Mouse (Mus musculus) adrenal gland, postnatal 14 days (tissue): Measurements from ENCODE around the gene Fastkd1. TPM values are rescaled to one million over a fixed set of nuclear protein-coding genes. Genes with fewer than 3 reads are reported as not detected.
"Not testable (repeated sequence)": the region's sequence is repeated elsewhere in the genome, so short reads cannot be mapped to it uniquely, and the experiment has no call there.

ENCODE experiments used
- DNase-seq: peaks from one replicate; pipeline ENCODE4 v3.0.0; 2021; ENCODE audit warnings: mixed read lengths
- long read RNA-seq, 2 experiments: library from polyadenylated mRNA; stranded (forward); transcript quantifications; one replicate each; pipeline ENCODE4 v2.0.0; 2021
- total RNA-seq: library from RNA; stranded (reverse); gene quantifications from 2 replicates; pipeline ENCODE4 v1.2.3, GENCODE M21; 2021

Gene Fastkd1
- total RNA-seq: 31.8 and 35.1 TPM in 2 replicates
- long read RNA-seq, experiment 1, partial matches to known transcripts: 5 of 6 reads
- long read RNA-seq, experiment 1, other reads (novel, unspliced or antisense): 0 of 6 reads
- long read RNA-seq, experiment 2, partial matches to known transcripts: 4 of 7 reads
- long read RNA-seq, experiment 2, other reads (novel, unspliced or antisense): 2 of 7 reads

GRCm38 (mm10) chr2:69712981-69713625 lies at the start of gene Fastkd1:
Gene Fastkd1, minus strand, starts transcription at chr2:69713516.
- DNase-seq: peak; percentile 91

- DNase-seq: no peak
These were observed 47.7 kb upstream of the Fastkd1 start for GRCm38 (mm10) chr2:69760980-69761379.

- DNase-seq: no peak
These were observed 31.8 kb upstream of the Fastkd1 start for GRCm38 (mm10) chr2:69745091-69745490.

GRCm38 (mm10) chr2:69723519-69723825 lies 10.2 kb upstream of the Fastkd1 start:
- no peak for DNase-seq

GRCm38 (mm10) chr2:69722650-69723518 lies 9.6 kb upstream of the Fastkd1 start:
- peak; percentile 96 for DNase-seq

GRCm38 (mm10) chr2:69722273-69722649 lies 8.9 kb upstream of the Fastkd1 start, which contains the start of gene Ppig:
Gene Ppig, plus strand, starts transcription at chr2:69722545.
- no peak for DNase-seq

GRCm38 (mm10) chr2:69719121-69719520 lies 5.8 kb upstream of the Fastkd1 start:
- peak; percentile 74 for DNase-seq

GRCm38 (mm10) chr2:69716483-69716882 lies 3.2 kb upstream of the Fastkd1 start:
- DNase-seq: no peak

GRCm38 (mm10) chr2:69714126-69714525 lies 810 bp upstream of the Fastkd1 start:
- DNase-seq: peak; percentile 40

GRCm38 (mm10) chr2:69713626-69714014 lies 304 bp upstream of the Fastkd1 start:
- DNase-seq: no peak

GRCm38 (mm10) chr2:69712171-69712570 lies 1.1 kb downstream of the Fastkd1 start:
- peak; percentile 47 for DNase-seq

GRCm38 (mm10) chr2:69700446-69700845 lies 12.9 kb downstream of the Fastkd1 start:
- no peak for DNase-seq

- no peak for DNase-seq
These were observed 19.8 kb downstream of the Fastkd1 start for GRCm38 (mm10) chr2:69693501-69693900.

- DNase-seq: no peak
These were observed 22.5 kb downstream of the Fastkd1 start for GRCm38 (mm10) chr2:69690843-69691242.

- DNase-seq: no peak
These were observed 23.1 kb downstream of the Fastkd1 start for GRCm38 (mm10) chr2:69690214-69690613.

- no peak for DNase-seq
These were observed 28.8 kb downstream of the Fastkd1 start for GRCm38 (mm10) chr2:69684488-69684887.

- no peak for DNase-seq
These were observed 30.1 kb downstream of the Fastkd1 start for GRCm38 (mm10) chr2:69683036-69683805.

- no peak for DNase-seq
These were observed 31.4 kb downstream of the Fastkd1 start for GRCm38 (mm10) chr2:69681931-69682330.

- DNase-seq: no peak
These were observed 33.3 kb downstream of the Fastkd1 start for GRCm38 (mm10) chr2:69679990-69680389.

GRCm38 (mm10) chr2:69677215-69677614 lies 36.1 kb downstream of the Fastkd1 start:
- DNase-seq: not testable (repeated sequence)

GRCm38 (mm10) chr2:69676713-69677112 lies 36.6 kb downstream of the Fastkd1 start:
- peak; percentile 11 for DNase-seq

- DNase-seq: no peak
These were observed 38.0 kb downstream of the Fastkd1 start for GRCm38 (mm10) chr2:69675266-69675665.
